Mouse (Mus musculus): ENCODE data around the gene Atp2b2. TPM values are rescaled to one million over a fixed set of nuclear protein-coding genes. Genes with fewer than 3 reads are reported as not detected.

Gene Atp2b2
- polyA plus RNA-seq, 1 experiment from 2014 or later: 27.6 TPM

- ATAC-seq: no peak
- H3K4me1 ChIP-seq (ENCODE audit: control insufficient read depth, insufficient read depth, low read length): peaks cover 31% of the 10 kb centered on the region
- H3K4me3 ChIP-seq (ENCODE audit: low read depth, low read length): peak overlapping the region; percentile 97
- peaks cover 3% of the 10 kb centered on the region; the same call in 1 of the 2 replicates for H3K36me3 ChIP-seq (ENCODE audit: control insufficient read depth, insufficient read depth, low read length)
- H3K27me3 ChIP-seq (ENCODE audit: control insufficient read depth, insufficient read depth, low read depth, low read length): no peaks in the 10 kb centered on the region
- H3K9ac ChIP-seq (ENCODE audit: low read depth, low read length): peak overlapping the region; percentile 59
- H3K4me2 ChIP-seq (ENCODE audit: low read length): peak overlapping the region; percentile 69
- H3K9me3 ChIP-seq (replicated peaks; ENCODE audit: control insufficient read depth, low read length, poor library complexity, severe bottlenecking): no peaks in the 10 kb centered on the region
- peak overlapping the region; percentile 80 for H3K27ac ChIP-seq (ENCODE audit: low read length)
- WGBS: 86% methylated on average over 4 of the region's 4 CpGs
Observed at GRCm38 (mm10) chr6:113695766-113696355, 346.6 kb downstream of the Atp2b2 start.

GRCm38 (mm10) chr6:113695203-113695602 is 347.2 kb downstream of the Atp2b2 start:
- H3K27me3 ChIP-seq (ENCODE audit: control insufficient read depth, insufficient read depth, low read depth, low read length): no peaks in the 10 kb centered on the region
- H3K4me3 ChIP-seq (ENCODE audit: low read depth, low read length): no peak overlapping the region
- no peak overlapping the region for H3K4me2 ChIP-seq (ENCODE audit: low read length)
- H3K9ac ChIP-seq (ENCODE audit: low read depth, low read length): no peak overlapping the region
- 83% methylated on average over 1 of the region's 1 CpGs for whole genome bisulfite sequencing
- H3K27ac ChIP-seq (ENCODE audit: low read length): no peak overlapping the region
- peaks cover 31% of the 10 kb centered on the region for H3K4me1 ChIP-seq (ENCODE audit: control insufficient read depth, insufficient read depth, low read length)
- no peaks in the 10 kb centered on the region for H3K9me3 ChIP-seq (replicated peaks; ENCODE audit: control insufficient read depth, low read length, poor library complexity, severe bottlenecking)
- ATAC-seq: no peak
- peaks cover 3% of the 10 kb centered on the region; the same call in 1 of the 2 replicates for H3K36me3 ChIP-seq (ENCODE audit: control insufficient read depth, insufficient read depth, low read length)

Small RNA genes lying within 50 kb of the gene (microRNA-seq; reads per million reads assigned to microRNA genes)
- not detected for gene Mir7042

Other genes with a start within 250 kb of the Atp2b2 start
- 38.3 and 63.7 TPM in 2 replicates for gene Slc6a11, start 88.6 kb upstream of the Atp2b2 start, polyA plus RNA-seq (2015; fragmentation: Nextera tagmentation; extraction: Ambion mirVana)
- 147 and 182 TPM in 2 replicates for gene Slc6a1, start 240.0 kb upstream of the Atp2b2 start, polyA plus RNA-seq (2015; fragmentation: Nextera tagmentation; extraction: Ambion mirVana)

All from midbrain, embryonic 16.5 days (tissue).